Mouse (Mus musculus): ENCODE measurements around the gene Ufsp1. TPM values are rescaled to one million over a fixed set of nuclear protein-coding genes. Genes with fewer than 3 reads are reported as not detected.
"Not testable (repeated sequence)": the region's sequence is repeated elsewhere in the genome, so short reads cannot be mapped to it uniquely, and the experiment has no call there.

Ufsp1 gene
- polyA plus RNA-seq, 1 experiment from 2014 or later, result 11.4 TPM

- H3K9me3 ChIP-seq (ENCODE audit: control insufficient read depth, low read length), result peaks cover 2% of the 10 kb centered on the region; the same call in 1 of the 2 replicates
- 31% methylated on average over 18 of the region's 18 CpGs for WGBS
- TF ChIP-seq CTCF (IDR thresholded peaks at IDR 0.05; ENCODE audit: low read depth) (peak; percentile 71), EP300 (optimal IDR thresholded peaks at IDR 0.05) (no peak)
- no peak overlapping the region for H3K9ac ChIP-seq (ENCODE audit: low read length)
- ATAC-seq (ENCODE audit: low FRiP score, low TSS enrichment), result peak; percentile 65; the same call in 1 of the 2 replicates
- no peaks in the 10 kb centered on the region for H3K27me3 ChIP-seq (ENCODE audit: control insufficient read depth, insufficient read depth, low read length)
- no peaks in the 10 kb centered on the region for H3K4me1 ChIP-seq (replicated peaks; ENCODE audit: control insufficient read depth, insufficient read depth)
- no peak overlapping the region for H3K4me2 ChIP-seq (replicated peaks; ENCODE audit: low read depth)
- DNase-seq (ENCODE audit: low spot score), result no peak
- no peaks in the 10 kb centered on the region for H3K36me3 ChIP-seq (ENCODE audit: control insufficient read depth, insufficient read depth, low read length)
- H3K4me3 ChIP-seq (ENCODE audit: low read depth, low read length), result no peak overlapping the region
- H3K27ac ChIP-seq (replicated peaks), result no peak overlapping the region
Observed at GRCm38 (mm10) chr5:137277360-137278342, 16.8 kb upstream of the Ufsp1 start.

GRCm38 (mm10) chr5:137284411-137284810 is 10.0 kb upstream of the Ufsp1 start:
- H3K4me2 ChIP-seq (replicated peaks; ENCODE audit: low read depth); DNase-seq (ENCODE audit: low spot score); H3K4me3 ChIP-seq (ENCODE audit: low read depth, low read length); H3K27ac ChIP-seq (replicated peaks); H3K27me3 ChIP-seq (ENCODE audit: control insufficient read depth, insufficient read depth, low read length); H3K36me3 ChIP-seq (ENCODE audit: control insufficient read depth, insufficient read depth, low read length); H3K4me1 ChIP-seq (replicated peaks; ENCODE audit: control insufficient read depth, insufficient read depth); H3K9me3 ChIP-seq (ENCODE audit: control insufficient read depth, low read length); H3K9ac ChIP-seq (ENCODE audit: low read length); ATAC-seq (ENCODE audit: low FRiP score, low TSS enrichment): not testable (repeated sequence)
- 78% methylated on average over 5 of the region's 6 CpGs for WGBS

- no peaks in the 10 kb centered on the region for H3K36me3 ChIP-seq (ENCODE audit: control insufficient read depth, insufficient read depth, low read length)
- TF ChIP-seq CTCF (IDR thresholded peaks at IDR 0.05; ENCODE audit: low read depth), result peak; percentile 79
- no peak for TF ChIP-seq EP300 (optimal IDR thresholded peaks at IDR 0.05)
- H3K27me3 ChIP-seq (ENCODE audit: control insufficient read depth, insufficient read depth, low read length), result no peaks in the 10 kb centered on the region; the same call in 1 of the 2 replicates
- no peak overlapping the region for H3K4me2 ChIP-seq (replicated peaks; ENCODE audit: low read depth)
- 61% methylated on average over 5 of the region's 5 CpGs for WGBS
- no peak for ATAC-seq (ENCODE audit: low FRiP score, low TSS enrichment)
- no peak overlapping the region for H3K9ac ChIP-seq (ENCODE audit: low read length)
- H3K4me1 ChIP-seq (replicated peaks; ENCODE audit: control insufficient read depth, insufficient read depth), result peaks cover 10% of the 10 kb centered on the region
- peak; percentile 69 for DNase-seq (ENCODE audit: low spot score)
- no peak overlapping the region for H3K4me3 ChIP-seq (ENCODE audit: low read depth, low read length)
- no peak overlapping the region for H3K27ac ChIP-seq (replicated peaks)
- H3K9me3 ChIP-seq (ENCODE audit: control insufficient read depth, low read length), result no peaks in the 10 kb centered on the region
Observed at GRCm38 (mm10) chr5:137285045-137285444, 9.4 kb upstream of the Ufsp1 start.

GRCm38 (mm10) chr5:137285986-137286385 is 8.4 kb upstream of the Ufsp1 start:
- Histone ChIP-seq H3K27ac (replicated peaks) (no peak overlapping the region), H3K9me3 (ENCODE audit: control insufficient read depth, low read length) (no peaks in the 10 kb centered on the region), H3K9ac (ENCODE audit: low read length) (no peak overlapping the region), H3K4me3 (ENCODE audit: low read depth, low read length) (no peak overlapping the region), H3K27me3 (ENCODE audit: control insufficient read depth, insufficient read depth, low read length) (no peaks in the 10 kb centered on the region; the same call in 1 of the 2 replicates), H3K36me3 (ENCODE audit: control insufficient read depth, insufficient read depth, low read length) (no peaks in the 10 kb centered on the region), H3K4me2 (replicated peaks; ENCODE audit: low read depth) (no peak overlapping the region), H3K4me1 (replicated peaks; ENCODE audit: control insufficient read depth, insufficient read depth) (peaks cover 10% of the 10 kb centered on the region)
- ATAC-seq (ENCODE audit: low FRiP score, low TSS enrichment) (no peak), DNase-seq (ENCODE audit: low spot score) (no peak)
- 36% methylated on average over 7 of the region's 7 CpGs for WGBS
- no peak for TF ChIP-seq CTCF (IDR thresholded peaks at IDR 0.05; ENCODE audit: low read depth)
- no peak for TF ChIP-seq EP300 (optimal IDR thresholded peaks at IDR 0.05)

- no peak overlapping the region for H3K27ac ChIP-seq (replicated peaks)
- DNase-seq (ENCODE audit: low spot score), result peak; percentile 87
- peaks cover 10% of the 10 kb centered on the region for H3K4me1 ChIP-seq (replicated peaks; ENCODE audit: control insufficient read depth, insufficient read depth)
- TF ChIP-seq CTCF (IDR thresholded peaks at IDR 0.05; ENCODE audit: low read depth) (peak; percentile 88), EP300 (optimal IDR thresholded peaks at IDR 0.05) (no peak)
- H3K4me2 ChIP-seq (replicated peaks; ENCODE audit: low read depth), result peak overlapping the region; percentile 54
- no peak overlapping the region for H3K9ac ChIP-seq (ENCODE audit: low read length)
- ATAC-seq (ENCODE audit: low FRiP score, low TSS enrichment), result peak; percentile 33; the same call in 1 of the 2 replicates
- WGBS, result under 1% methylated on average over 15 of the region's 16 CpGs
- H3K27me3 ChIP-seq (ENCODE audit: control insufficient read depth, insufficient read depth, low read length), result no peaks in the 10 kb centered on the region; the same call in 1 of the 2 replicates
- no peaks in the 10 kb centered on the region for H3K36me3 ChIP-seq (ENCODE audit: control insufficient read depth, insufficient read depth, low read length)
- H3K4me3 ChIP-seq (ENCODE audit: low read depth, low read length), result peak overlapping the region; percentile 23; the same call in 1 of the 2 replicates
- H3K9me3 ChIP-seq (ENCODE audit: control insufficient read depth, low read length), result no peaks in the 10 kb centered on the region
Observed at GRCm38 (mm10) chr5:137286655-137287031, 7.8 kb upstream of the Ufsp1 start.
